Mouse (Mus musculus): ENCODE data around the gene Errfi1. TPM values are rescaled to one million over a fixed set of nuclear protein-coding genes. Genes with fewer than 3 reads are reported as not detected.

Errfi1 gene
- polyA plus RNA-seq, 1 experiment from 2014 or later, result 60.4 TPM

DNA sequence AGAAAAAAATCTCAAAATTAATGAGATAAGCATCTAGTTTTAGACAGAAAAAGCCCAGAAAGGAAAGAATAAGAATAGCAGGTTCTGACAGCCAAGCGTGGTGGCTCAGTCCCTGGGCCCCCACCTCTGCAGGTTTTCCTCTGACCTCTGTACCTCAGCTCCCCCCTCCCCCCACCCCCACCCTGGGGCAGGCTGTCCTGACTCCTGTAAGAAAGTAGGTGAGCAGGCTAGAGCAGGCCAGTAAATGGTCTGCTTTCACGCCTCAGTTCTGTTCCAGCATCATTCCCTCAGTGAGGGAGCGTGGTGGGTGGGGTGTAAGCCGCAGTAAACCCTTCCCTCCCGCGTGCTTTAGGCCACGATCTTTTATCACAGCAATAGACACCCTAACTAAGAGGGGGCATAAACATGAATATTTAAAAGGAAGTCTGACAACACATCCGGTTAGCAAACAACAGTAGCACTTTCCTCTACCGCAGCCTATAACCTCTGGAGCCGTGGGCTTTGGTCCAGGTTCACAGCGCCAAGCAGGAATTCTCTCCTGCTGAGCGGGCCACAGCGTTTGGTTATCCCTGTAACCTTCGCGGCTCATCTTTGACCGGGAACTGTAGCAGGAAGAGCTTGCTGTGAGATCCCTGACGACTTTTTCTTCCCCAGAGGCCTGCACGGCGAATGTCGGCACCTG, 35.7 kb downstream of the Errfi1 start:
- 42% methylated on average over 20 of the region's 20 CpGs for WGBS
- Histone ChIP-seq H3K4me2 (peak overlapping the region; percentile 35), H3K27ac (replicated peaks) (0 out of 2 replicates have a peak overlapping the region, but pooled peaks have one; percentile 14), H3K9ac (no peak overlapping the region), H3K4me1 (replicated peaks) (peaks cover 16% of the 10 kb centered on the region), H3K9me3 (no peaks in the 10 kb centered on the region), H3K36me3 (no peaks in the 10 kb centered on the region), H3K27me3 (no peaks in the 10 kb centered on the region), H3K4me3 (no peak overlapping the region)
- ATAC-seq (ENCODE audit: low read depth), result no peak

DNA sequence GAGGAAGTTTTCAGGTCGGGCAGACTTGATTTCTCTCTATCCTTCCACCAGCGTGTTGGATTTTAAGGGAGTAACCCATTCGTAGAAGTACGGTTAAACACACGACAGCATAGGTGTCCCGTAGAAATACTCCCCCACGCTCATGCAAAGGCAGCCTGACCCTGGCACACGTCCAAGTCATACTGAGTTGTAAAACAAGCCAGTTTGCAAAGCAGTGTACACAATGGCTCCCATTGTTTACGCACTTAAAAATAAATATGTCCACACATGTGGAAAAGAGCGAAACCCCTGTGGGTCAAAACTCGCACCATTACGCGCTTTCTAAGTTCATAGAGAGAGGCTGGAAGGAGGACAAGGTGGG, 36.2 kb downstream of the Errfi1 start:
- Histone ChIP-seq H3K27ac (replicated peaks) (0 out of 2 replicates have a peak overlapping the region, but pooled peaks have one; percentile 14), H3K4me3 (no peak overlapping the region), H3K27me3 (no peaks in the 10 kb centered on the region), H3K9ac (no peak overlapping the region), H3K36me3 (no peaks in the 10 kb centered on the region), H3K4me2 (peak overlapping the region; percentile 35), H3K4me1 (replicated peaks) (peaks cover 16% of the 10 kb centered on the region), H3K9me3 (no peaks in the 10 kb centered on the region)
- WGBS, result 50% methylated on average over 13 of the region's 13 CpGs
- no peak for ATAC-seq (ENCODE audit: low read depth)

DNA sequence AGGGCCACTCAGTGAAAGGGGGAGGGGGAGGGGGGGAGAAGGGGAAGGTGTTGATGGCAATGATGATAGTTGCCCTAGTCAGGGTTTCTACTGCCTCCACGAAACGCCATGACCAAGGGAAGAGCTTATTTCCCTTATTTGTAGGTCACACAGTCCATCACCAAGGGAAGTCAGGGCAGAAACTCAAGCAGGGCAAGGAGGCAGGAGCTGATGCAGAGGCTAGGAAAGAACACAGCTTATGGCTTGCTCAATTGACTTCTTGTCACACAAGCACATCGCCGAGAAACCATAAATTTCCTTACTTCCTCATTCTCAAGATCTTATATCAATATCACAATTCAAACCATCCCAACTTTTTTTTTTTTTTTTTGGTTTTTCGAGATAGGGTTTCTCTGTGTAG, 37.6 kb downstream of the Errfi1 start:
- ATAC-seq (ENCODE audit: low read depth), result no peak
- WGBS, result 77% methylated on average over 5 of the region's 5 CpGs
- H3K9me3 ChIP-seq, result no peaks in the 10 kb centered on the region
- H3K4me1 ChIP-seq (replicated peaks), result peaks cover 16% of the 10 kb centered on the region
- no peak overlapping the region for H3K9ac ChIP-seq
- no peak overlapping the region for H3K4me3 ChIP-seq
- H3K36me3 ChIP-seq, result peaks cover 7% of the 10 kb centered on the region; the same call in 1 of the 2 replicates
- H3K4me2 ChIP-seq, result no peak overlapping the region
- H3K27me3 ChIP-seq, result no peaks in the 10 kb centered on the region
- H3K27ac ChIP-seq (replicated peaks), result no peak overlapping the region

DNA sequence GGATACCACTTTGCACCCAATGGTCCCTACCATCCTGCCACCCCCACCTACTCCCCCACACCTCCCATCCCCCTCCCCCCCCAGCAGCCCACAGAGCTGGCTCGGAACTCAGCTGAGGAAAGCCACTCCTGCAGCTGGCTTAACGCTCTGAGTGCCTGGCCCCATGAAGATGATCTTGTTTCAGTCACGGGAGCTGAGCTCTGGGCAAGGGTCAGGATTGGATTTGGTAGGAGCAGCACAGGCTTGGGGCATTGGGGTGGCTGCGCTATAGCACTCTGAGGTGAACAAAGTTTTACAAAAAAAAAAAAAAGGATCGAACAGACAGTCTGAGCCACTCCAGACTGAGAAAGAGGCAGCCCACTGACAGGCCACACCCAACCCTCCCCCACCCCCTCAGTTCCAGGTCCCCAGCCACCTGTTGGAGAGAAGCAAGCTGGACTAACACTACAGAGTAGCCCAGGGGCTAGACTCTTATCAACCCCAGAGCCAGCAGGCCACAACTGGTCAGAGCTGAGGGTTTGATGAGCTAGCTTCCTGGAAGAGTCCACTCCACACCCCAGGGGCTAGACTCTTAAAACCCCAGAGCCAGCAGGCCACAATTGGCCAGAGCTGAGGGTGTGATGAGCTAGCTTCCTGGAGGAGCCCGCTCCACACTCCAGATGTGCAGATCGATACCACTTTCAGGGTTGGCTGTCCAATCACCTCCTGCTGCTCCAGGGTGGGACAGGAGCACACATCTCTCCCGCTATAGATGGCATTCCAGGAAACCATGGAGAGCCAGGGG, 41.2 kb downstream of the Errfi1 start:
- no peak for ATAC-seq (ENCODE audit: low read depth)
- WGBS, result 74% methylated on average over 8 of the region's 8 CpGs

DNA sequence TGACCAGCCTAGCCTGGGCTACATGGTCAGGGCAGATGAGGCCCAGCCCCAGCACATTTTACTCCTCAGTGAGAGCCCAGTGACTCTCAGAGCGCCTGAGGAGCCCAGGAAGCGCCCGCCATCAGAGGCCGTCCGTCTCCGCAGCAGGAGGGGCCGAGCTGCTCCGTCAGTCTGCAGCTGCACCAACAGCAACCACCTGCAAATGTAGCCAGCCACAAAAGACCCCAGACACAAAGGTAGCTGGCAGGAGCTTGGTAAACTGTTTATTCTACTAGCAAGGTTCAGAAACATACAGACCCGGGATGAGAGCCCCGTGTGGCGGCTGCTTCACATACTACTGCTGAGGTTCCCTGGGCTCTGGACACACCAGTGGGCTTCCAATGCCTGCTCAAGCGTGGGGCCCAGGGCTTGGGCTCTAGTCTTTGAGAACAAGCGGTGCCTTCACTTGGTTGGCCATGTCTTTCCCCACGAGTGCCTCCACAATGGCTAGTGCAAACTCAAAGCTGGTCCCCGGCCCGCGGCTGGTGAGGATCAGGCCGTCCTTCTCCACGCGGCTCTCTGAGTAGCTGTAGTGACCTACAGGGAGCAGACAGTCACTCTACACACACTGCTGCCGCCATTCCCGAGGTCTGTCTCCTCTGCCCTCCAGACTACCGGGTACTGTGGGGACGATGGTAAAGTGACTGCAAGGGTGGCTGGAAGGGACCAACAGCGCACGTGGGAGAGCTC, 43.3 kb downstream of the Errfi1 start:
- no peak overlapping the region for H3K9ac ChIP-seq
- no peaks in the 10 kb centered on the region for H3K27me3 ChIP-seq
- H3K4me2 ChIP-seq, result no peak overlapping the region
- no peaks in the 10 kb centered on the region for H3K9me3 ChIP-seq
- H3K4me3 ChIP-seq, result no peak overlapping the region
- ATAC-seq (ENCODE audit: low read depth), result no peak
- H3K4me1 ChIP-seq (replicated peaks), result no peaks in the 10 kb centered on the region
- WGBS, result 92% methylated on average over 26 of the region's 26 CpGs
- H3K36me3 ChIP-seq, result peaks cover 61% of the 10 kb centered on the region
- no peak overlapping the region for H3K27ac ChIP-seq (replicated peaks)

More for the DNA sequence above, 41.2 kb downstream of the Errfi1 start:
- H3K4me1 ChIP-seq (replicated peaks), result peaks cover 8% of the 10 kb centered on the region
- no peak overlapping the region for H3K9ac ChIP-seq
- H3K4me3 ChIP-seq, result no peak overlapping the region
- H3K9me3 ChIP-seq, result no peaks in the 10 kb centered on the region
- no peak overlapping the region for H3K27ac ChIP-seq (replicated peaks)
- peaks cover 40% of the 10 kb centered on the region for H3K36me3 ChIP-seq
- no peaks in the 10 kb centered on the region for H3K27me3 ChIP-seq
- H3K4me2 ChIP-seq, result no peak overlapping the region

DNA sequence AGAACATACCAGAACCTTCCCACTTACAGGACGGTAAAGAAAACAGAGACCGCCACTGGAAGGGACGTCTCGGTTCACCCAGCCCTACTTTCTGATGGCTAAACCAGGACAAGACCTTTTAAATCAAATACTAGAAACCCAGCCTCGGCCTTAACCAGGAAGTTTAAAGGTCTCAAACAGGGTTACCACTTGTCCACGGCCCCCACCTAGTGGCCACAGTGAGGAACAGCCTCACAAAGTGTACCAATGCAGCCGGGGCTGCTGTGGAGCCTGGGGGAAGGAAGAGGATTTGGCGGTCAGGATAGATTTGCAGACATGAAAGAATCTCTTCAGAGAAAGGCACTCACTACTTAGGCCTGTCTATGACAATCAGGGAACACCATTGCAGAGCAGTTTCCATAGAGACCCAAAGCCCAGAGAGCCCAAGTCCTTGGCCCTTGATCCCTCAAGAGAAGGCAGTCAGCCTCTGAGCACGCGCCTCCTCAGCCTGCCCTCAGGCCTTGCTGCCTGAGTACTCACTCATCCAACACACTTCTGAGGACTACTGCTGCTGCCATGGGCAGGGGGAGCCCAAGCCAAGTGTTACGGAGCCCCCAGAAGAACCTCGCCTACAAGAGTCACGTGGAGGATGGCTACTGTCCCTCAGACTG, 45.1 kb downstream of the Errfi1 start:
- 58% methylated on average over 13 of the region's 13 CpGs for WGBS
- Histone ChIP-seq H3K9ac (no peak overlapping the region), H3K9me3 (no peaks in the 10 kb centered on the region), H3K4me3 (no peak overlapping the region), H3K36me3 (peaks cover 78% of the 10 kb centered on the region), H3K4me2 (no peak overlapping the region), H3K4me1 (replicated peaks) (no peaks in the 10 kb centered on the region), H3K27me3 (no peaks in the 10 kb centered on the region), H3K27ac (replicated peaks) (no peak overlapping the region)
- ATAC-seq (ENCODE audit: low read depth), result peak; percentile 32

DNA sequence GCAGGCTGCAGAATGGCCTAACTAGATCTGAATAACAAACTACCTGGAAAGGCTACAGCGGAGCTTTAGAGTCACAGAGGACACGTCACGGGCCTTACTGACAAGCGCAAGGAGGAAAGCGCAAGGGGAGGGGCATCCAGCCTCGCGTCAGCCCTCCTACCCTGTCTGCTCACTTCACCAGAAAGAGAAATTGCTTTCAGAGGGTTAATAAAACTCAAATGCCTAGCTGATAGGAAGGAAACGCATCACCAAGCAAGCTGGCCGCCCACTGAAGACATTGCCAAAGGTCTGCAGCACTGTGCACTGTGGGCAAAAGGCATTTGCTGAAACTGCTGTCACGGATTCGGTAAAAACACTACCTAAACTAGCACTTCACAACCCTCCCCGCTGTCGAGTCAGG, 46.8 kb downstream of the Errfi1 start:
- H3K4me3 ChIP-seq, result no peak overlapping the region
- H3K9ac ChIP-seq, result no peak overlapping the region
- WGBS, result 94% methylated on average over 13 of the region's 13 CpGs
- H3K27ac ChIP-seq (replicated peaks), result no peak overlapping the region
- no peak for ATAC-seq (ENCODE audit: low read depth)
- H3K4me2 ChIP-seq, result no peak overlapping the region
- H3K36me3 ChIP-seq, result peaks cover 90% of the 10 kb centered on the region
- H3K4me1 ChIP-seq (replicated peaks), result no peaks in the 10 kb centered on the region
- H3K27me3 ChIP-seq, result no peaks in the 10 kb centered on the region
- H3K9me3 ChIP-seq, result no peaks in the 10 kb centered on the region

DNA sequence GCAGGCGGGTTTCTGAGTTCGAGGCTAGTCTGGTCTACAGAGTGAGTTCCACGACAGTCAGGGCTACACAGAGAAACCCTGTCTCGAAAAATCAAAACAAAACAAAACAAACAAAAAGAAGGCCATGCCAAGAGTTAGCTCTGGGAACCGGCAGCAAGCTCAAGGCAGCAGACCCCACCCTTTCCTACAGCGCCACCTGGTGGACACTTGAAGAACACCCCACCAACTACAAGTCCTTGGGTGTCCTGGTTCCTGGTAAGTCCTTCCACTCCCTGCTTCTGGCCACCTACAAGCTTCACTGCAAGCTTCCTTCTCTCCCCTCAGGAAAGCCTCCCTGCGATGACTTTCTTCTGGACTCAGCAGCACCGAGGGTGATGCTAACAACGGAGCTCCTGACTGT, 47.9 kb downstream of the Errfi1 start:
- Histone ChIP-seq H3K36me3 (peaks cover 86% of the 10 kb centered on the region), H3K27me3 (no peaks in the 10 kb centered on the region), H3K27ac (replicated peaks) (no peak overlapping the region), H3K9me3 (no peaks in the 10 kb centered on the region), H3K4me2 (no peak overlapping the region), H3K9ac (no peak overlapping the region), H3K4me3 (no peak overlapping the region), H3K4me1 (replicated peaks) (no peaks in the 10 kb centered on the region)
- WGBS, result 53% methylated on average over 9 of the region's 9 CpGs
- ATAC-seq (ENCODE audit: low read depth), result no peak

DNA sequence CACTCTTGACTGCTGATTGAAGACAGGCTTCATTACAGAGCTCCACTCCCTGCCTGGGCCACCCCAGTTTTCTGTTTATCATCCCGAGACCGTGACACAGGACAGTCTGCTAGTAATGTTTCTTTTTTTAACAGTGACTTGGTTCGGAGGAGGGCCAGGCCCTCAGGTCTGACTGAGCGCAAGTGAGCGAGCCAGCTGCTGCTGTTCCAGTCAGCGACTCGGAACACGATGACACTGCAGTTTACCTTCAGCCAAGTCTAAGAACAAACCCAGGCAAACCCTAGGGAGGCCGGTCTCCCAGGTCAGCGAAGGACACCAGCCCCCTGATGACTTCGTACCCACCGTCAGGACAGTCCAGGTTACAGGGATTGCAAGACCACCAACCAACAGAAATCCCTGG, 48.3 kb downstream of the Errfi1 start:
- Histone ChIP-seq H3K4me2 (no peak overlapping the region), H3K9ac (no peak overlapping the region), H3K27me3 (no peaks in the 10 kb centered on the region), H3K9me3 (no peaks in the 10 kb centered on the region), H3K36me3 (peaks cover 86% of the 10 kb centered on the region), H3K4me3 (no peak overlapping the region), H3K4me1 (replicated peaks) (no peaks in the 10 kb centered on the region), H3K27ac (replicated peaks) (no peak overlapping the region)
- no peak for ATAC-seq (ENCODE audit: low read depth)
- WGBS, result 85% methylated on average over 12 of the region's 12 CpGs

DNA sequence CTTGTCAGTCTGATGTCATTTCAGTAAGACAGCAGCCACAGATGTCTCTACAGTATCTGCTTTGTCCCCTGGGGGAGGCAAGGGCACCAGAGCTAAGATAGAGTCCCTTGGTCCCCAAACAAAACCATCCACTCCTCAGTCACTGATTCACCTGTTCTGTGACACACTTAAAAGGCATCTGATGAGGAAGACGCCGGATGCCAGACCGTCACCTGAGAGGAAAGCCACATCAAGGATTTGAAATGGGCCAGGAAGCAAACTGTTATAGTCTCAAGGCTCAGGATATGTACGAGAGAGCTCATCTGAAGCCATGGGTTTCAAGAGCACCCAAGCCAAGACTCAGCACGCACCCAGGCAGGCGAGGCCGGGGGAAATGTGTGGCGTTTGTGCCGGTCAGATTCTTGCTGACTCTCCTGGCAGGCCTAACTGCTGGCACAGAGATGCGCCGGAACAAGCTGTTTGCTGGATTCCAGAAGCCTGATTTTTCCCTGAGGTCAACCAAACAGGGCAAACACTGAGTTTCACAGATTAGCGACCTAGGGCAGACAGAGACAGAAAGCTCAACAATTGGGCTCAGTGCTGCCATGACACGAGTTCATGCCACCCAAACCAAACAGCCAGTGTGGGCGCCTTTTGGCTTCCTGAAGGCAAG, 49.5 kb downstream of the Errfi1 start:
- WGBS, result 94% methylated on average over 14 of the region's 14 CpGs
- Histone ChIP-seq H3K27ac (replicated peaks) (no peak overlapping the region), H3K4me1 (replicated peaks) (peaks cover 6% of the 10 kb centered on the region; the same call in 1 of the 2 replicates), H3K9ac (no peak overlapping the region), H3K27me3 (no peaks in the 10 kb centered on the region), H3K36me3 (peaks cover 82% of the 10 kb centered on the region), H3K4me2 (no peak overlapping the region), H3K4me3 (no peak overlapping the region), H3K9me3 (no peaks in the 10 kb centered on the region)
- ATAC-seq (ENCODE audit: low read depth), result no peak

DNA sequence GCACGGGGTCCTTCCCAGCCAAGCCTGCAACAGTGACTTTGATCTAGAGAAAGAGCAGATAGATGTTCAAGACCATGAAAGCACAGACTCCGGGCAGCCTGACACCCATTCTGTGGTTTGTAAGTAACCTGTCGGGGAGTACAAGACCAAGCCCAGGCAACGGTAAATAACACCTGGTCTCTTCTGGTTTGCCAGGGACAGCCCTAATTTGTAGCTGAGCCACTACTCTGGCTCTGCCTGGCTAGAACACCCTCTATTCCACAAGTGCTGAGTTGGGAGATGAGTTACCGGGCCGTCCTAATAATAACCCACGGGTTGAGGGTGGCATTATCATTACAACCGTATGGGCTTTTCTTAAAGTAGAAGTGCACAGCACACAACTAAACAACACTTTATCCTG, 53.4 kb downstream of the Errfi1 start:
- no peak for ATAC-seq (ENCODE audit: low read depth)
- Histone ChIP-seq H3K27ac (replicated peaks) (no peak overlapping the region), H3K9ac (no peak overlapping the region), H3K27me3 (no peaks in the 10 kb centered on the region), H3K9me3 (no peaks in the 10 kb centered on the region), H3K4me2 (no peak overlapping the region), H3K4me3 (no peak overlapping the region), H3K4me1 (replicated peaks) (peaks cover 19% of the 10 kb centered on the region), H3K36me3 (peaks cover 47% of the 10 kb centered on the region)
- 95% methylated on average over 8 of the region's 8 CpGs for WGBS
